Mouse (Mus musculus) thymus, adult 2 months (tissue): Measurements from ENCODE around the gene Isoc2a.

Source experiments
- CTCF ChIP-seq: fragments of 200-500 bp; IDR thresholded peaks from 2 replicates; pipeline ENCODE4 v1.5.1; 2012; ENCODE audit warnings: mild to moderate bottlenecking, control low read depth, low read length, moderate library complexity, borderline replicate concordance; ENCODE audit not compliant: control insufficient read depth, poor library complexity, insufficient read depth; ENCODE audit errors: extremely low read depth
- POLR2A ChIP-seq: fragments of 200-500 bp; IDR thresholded peaks from 2 replicates; pipeline ENCODE4 v1.6.1; 2012; ENCODE audit warnings: mild to moderate bottlenecking, low read length, control low read depth, moderate library complexity; ENCODE audit not compliant: control insufficient read depth, poor library complexity, insufficient read depth; ENCODE audit errors: extremely low read depth

GRCm38 (mm10) chr7:4859418-4859978, 17.5 kb upstream of the Isoc2a start:
- TF ChIP-seq CTCF (no peak), POLR2A (no peak)
